Mouse (Mus musculus) lung, embryonic 15.5 days (tissue): Measurements from ENCODE around the gene Gpsm2. TPM values are rescaled to one million over a fixed set of nuclear protein-coding genes. Genes with fewer than 3 reads are reported as not detected.
"Not testable (repeated sequence)": the region's sequence is repeated elsewhere in the genome, so short reads cannot be mapped to it uniquely, and the experiment has no call there.

Experiments used
- ATAC-seq: fragments of 200-750 bp; cut with Nextera tagmentation; 2 replicates; pipeline ENCODE4 v1.8.0; 2017; ENCODE audit warnings: moderate number of reproducible peaks, borderline replicate concordance; ENCODE audit not compliant: low FRiP score, low TSS enrichment; ENCODE audit errors: extremely low read depth
- H3K27ac ChIP-seq: fragments of 300-500 bp; sonication (generic); 2 replicates; pipeline ENCODE4 v1.5.1; 2015; ENCODE audit warnings: moderate library complexity, mild to moderate bottlenecking, inconsistent platforms
- H3K27me3 ChIP-seq: fragments of 300-500 bp; sonication (generic); 2 replicates; pipeline ENCODE4 v1.6.1; 2015; ENCODE audit warnings: inconsistent platforms
- H3K36me3 ChIP-seq: fragments of 300-500 bp; sonication (generic); 2 replicates; pipeline ENCODE4 v1.6.1; 2015; ENCODE audit warnings: inconsistent platforms
- H3K4me1 ChIP-seq: fragments of 300-500 bp; sonication (generic); 2 replicates; pipeline ENCODE4 v1.6.1; 2015; ENCODE audit warnings: inconsistent platforms
- H3K4me2 ChIP-seq: fragments of 300-500 bp; sonication (generic); 2 replicates; pipeline ENCODE4 v1.6.1; 2015; ENCODE audit warnings: inconsistent platforms, mild to moderate bottlenecking, moderate library complexity
- H3K4me3 ChIP-seq: fragments of 300-500 bp; sonication (generic); 2 replicates; pipeline ENCODE4 v1.5.1; 2015; ENCODE audit warnings: mild to moderate bottlenecking, inconsistent platforms
- H3K9ac ChIP-seq: fragments of 300-500 bp; sonication (generic); 2 replicates; pipeline ENCODE4 v1.6.1; 2015; ENCODE audit warnings: inconsistent platforms
- H3K9me3 ChIP-seq: fragments of 300-500 bp; sonication (generic); 2 replicates; pipeline ENCODE4 v1.6.1; 2016; ENCODE audit warnings: inconsistent platforms
- WGBS: fragments of 180-500 bp; shearing (Covaris S2); methylation state at CpG from one replicate; pipeline ENCODE4 v1.1.7; 2015; 5-methylcytosine and 5-hydroxymethylcytosine counted together
- polyA plus RNA-seq: library from polyadenylated mRNA; unstranded; fragments of >200 nt; fragmentation: Nextera tagmentation; extraction: Ambion mirVana; gene quantifications from 2 replicates; pipeline ENCODE4 v1.2.1, GENCODE M21; 2015

Gene Gpsm2
- polyA plus RNA-seq, 1 experiment from 2014 or later: 50.3 TPM

DNA sequence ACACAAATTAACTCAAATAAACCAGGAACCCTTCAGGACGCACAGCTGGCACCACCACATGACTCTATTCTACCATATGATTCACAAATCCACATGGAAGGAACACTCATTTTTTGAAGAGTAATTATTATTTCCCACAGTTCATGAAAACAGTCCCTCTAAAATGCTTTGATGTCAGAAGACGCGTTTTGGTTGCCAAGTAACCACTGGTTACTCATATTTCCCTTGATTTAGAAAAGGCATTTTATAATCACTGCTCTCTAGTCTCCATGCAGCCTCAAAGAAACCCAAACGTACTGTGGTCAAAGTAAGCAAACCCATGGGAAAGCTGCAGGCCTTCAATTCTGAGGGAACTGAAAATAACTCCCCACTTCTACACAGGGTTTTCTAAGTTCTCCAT, 32.1 kb downstream of the Gpsm2 start:
- WGBS: 56% methylated on average over 4 of the region's 4 CpGs
- Histone ChIP-seq H3K9ac (no peak overlapping the region), H3K4me3 (no peak overlapping the region), H3K9me3 (no peaks in the 10 kb centered on the region), H3K36me3 (peaks cover 40% of the 10 kb centered on the region), H3K27ac (no peak overlapping the region), H3K4me2 (no peak overlapping the region), H3K27me3 (no peaks in the 10 kb centered on the region), H3K4me1 (no peaks in the 10 kb centered on the region)
- no peak for ATAC-seq

- H3K27ac ChIP-seq: 0 out of 2 replicates have a peak overlapping the region, but pooled peaks have one; percentile 12
- no peaks in the 10 kb centered on the region for H3K27me3 ChIP-seq
- 65% methylated on average over 8 of the region's 8 CpGs for WGBS
- no peak for ATAC-seq
- H3K4me1 ChIP-seq: no peaks in the 10 kb centered on the region
- peaks cover 38% of the 10 kb centered on the region for H3K36me3 ChIP-seq
- H3K9me3 ChIP-seq: no peaks in the 10 kb centered on the region
- H3K9ac ChIP-seq: no peak overlapping the region
- H3K4me3 ChIP-seq: no peak overlapping the region
- H3K4me2 ChIP-seq: no peak overlapping the region
Observed at GRCm38 (mm10) chr3:108689446-108689845, 32.7 kb downstream of the Gpsm2 start.

GRCm38 (mm10) chr3:108689015-108689441, 33.1 kb downstream of the Gpsm2 start:
- Histone ChIP-seq H3K27ac (no peak overlapping the region), H3K4me3 (no peak overlapping the region), H3K4me1 (no peaks in the 10 kb centered on the region), H3K4me2 (no peak overlapping the region), H3K9ac (no peak overlapping the region), H3K9me3 (no peaks in the 10 kb centered on the region), H3K36me3 (peaks cover 39% of the 10 kb centered on the region), H3K27me3 (no peaks in the 10 kb centered on the region)
- 77% methylated on average over 6 of the region's 6 CpGs for WGBS
- ATAC-seq: no peak

- ATAC-seq: no peak
- Histone ChIP-seq H3K4me3 (no peak overlapping the region), H3K4me1 (no peaks in the 10 kb centered on the region), H3K4me2 (no peak overlapping the region), H3K9ac (no peak overlapping the region), H3K27me3 (no peaks in the 10 kb centered on the region), H3K27ac (no peak overlapping the region), H3K9me3 (no peaks in the 10 kb centered on the region), H3K36me3 (peaks cover 62% of the 10 kb centered on the region)
- WGBS: 93% methylated on average over 7 of the region's 7 CpGs
Observed at GRCm38 (mm10) chr3:108685701-108686100, 36.4 kb downstream of the Gpsm2 start.

GRCm38 (mm10) chr3:108683597-108683996, 38.5 kb downstream of the Gpsm2 start:
- not testable (repeated sequence) for H3K4me2 ChIP-seq, ATAC-seq, H3K27me3 ChIP-seq, H3K9ac ChIP-seq, H3K9me3 ChIP-seq, H3K27ac ChIP-seq, H3K4me1 ChIP-seq, H3K4me3 ChIP-seq
- peaks cover 78% of the 10 kb centered on the region for H3K36me3 ChIP-seq
- 77% methylated on average over 5 of the region's 5 CpGs for WGBS

- H3K9me3 ChIP-seq: no peaks in the 10 kb centered on the region
- 77% methylated on average over 4 of the region's 4 CpGs for WGBS
- H3K36me3 ChIP-seq: peaks cover 83% of the 10 kb centered on the region
- no peaks in the 10 kb centered on the region for H3K4me1 ChIP-seq
- H3K4me3 ChIP-seq: no peak overlapping the region
- H3K27me3 ChIP-seq: no peaks in the 10 kb centered on the region
- no peak overlapping the region for H3K9ac ChIP-seq
- no peak overlapping the region for H3K27ac ChIP-seq
- no peak for ATAC-seq
- no peak overlapping the region for H3K4me2 ChIP-seq
Observed at GRCm38 (mm10) chr3:108681004-108681403, 41.1 kb downstream of the Gpsm2 start.

- H3K9ac ChIP-seq: no peak overlapping the region
- H3K4me1 ChIP-seq: no peaks in the 10 kb centered on the region
- 69% methylated on average over 4 of the region's 4 CpGs for WGBS
- no peaks in the 10 kb centered on the region for H3K27me3 ChIP-seq
- H3K4me3 ChIP-seq: no peak overlapping the region
- no peak for ATAC-seq
- H3K4me2 ChIP-seq: no peak overlapping the region
- H3K9me3 ChIP-seq: no peaks in the 10 kb centered on the region
- H3K36me3 ChIP-seq: peaks cover 86% of the 10 kb centered on the region
- H3K27ac ChIP-seq: no peak overlapping the region
Observed at GRCm38 (mm10) chr3:108676616-108677015, 45.5 kb downstream of the Gpsm2 start.

GRCm38 (mm10) chr3:108660941-108661340, 61.2 kb downstream of the Gpsm2 start:
- Histone ChIP-seq H3K4me2 (no peak overlapping the region), H3K36me3 (peaks cover 37% of the 10 kb centered on the region), H3K27me3 (no peaks in the 10 kb centered on the region), H3K9me3 (no peaks in the 10 kb centered on the region), H3K9ac (no peak overlapping the region), H3K4me3 (no peak overlapping the region), H3K27ac (no peak overlapping the region), H3K4me1 (no peaks in the 10 kb centered on the region)
- no peak for ATAC-seq
- 74% methylated on average over 1 of the region's 1 CpGs for WGBS

DNA sequence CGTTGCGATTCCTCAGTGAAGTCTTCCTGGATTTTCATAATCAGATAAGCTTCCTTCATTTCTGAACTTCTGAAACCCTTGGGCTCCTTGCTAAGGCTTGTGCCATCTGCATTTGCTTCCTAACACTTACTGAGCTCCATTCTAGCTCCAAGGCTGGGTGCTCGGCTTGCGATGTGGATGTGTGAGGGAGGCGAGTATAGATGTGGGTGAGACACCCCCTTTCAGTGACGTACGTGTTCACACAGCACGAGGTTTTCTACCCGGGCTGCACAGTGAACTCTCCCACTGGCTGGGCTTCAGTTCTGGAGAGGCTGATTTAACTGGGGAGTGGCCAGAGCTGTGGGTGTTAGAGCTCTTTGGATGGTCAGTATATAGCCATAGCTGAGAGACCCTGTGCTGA, 63.5 kb downstream of the Gpsm2 start:
- Histone ChIP-seq H3K9me3 (no peaks in the 10 kb centered on the region), H3K27me3 (no peaks in the 10 kb centered on the region), H3K9ac (no peak overlapping the region), H3K4me2 (no peak overlapping the region), H3K4me3 (no peak overlapping the region), H3K36me3 (peaks cover 22% of the 10 kb centered on the region), H3K4me1 (peaks cover 10% of the 10 kb centered on the region), H3K27ac (no peak overlapping the region)
- 90% methylated on average over 9 of the region's 9 CpGs for WGBS
- no peak for ATAC-seq

DNA sequence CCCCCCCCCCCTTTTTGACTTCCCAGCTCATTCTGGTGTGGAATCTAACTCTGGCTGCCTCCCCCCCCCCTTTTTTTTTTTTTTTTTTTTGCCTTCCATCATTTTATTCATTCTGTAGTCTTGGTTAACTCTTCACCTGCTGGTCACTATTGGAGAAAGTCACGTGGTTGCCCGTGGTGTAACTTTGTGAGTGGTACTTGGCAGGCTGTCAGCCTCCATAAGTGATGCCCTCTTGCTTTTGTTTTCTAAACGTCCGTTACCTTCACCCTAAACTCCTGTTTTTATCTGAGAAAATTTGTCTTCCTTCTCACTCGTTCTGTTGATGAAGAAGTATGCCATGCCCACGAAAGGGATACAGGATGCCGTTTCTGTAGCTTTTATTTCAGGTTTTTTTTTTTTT, 66.6 kb downstream of the Gpsm2 start:
- Histone ChIP-seq H3K4me2 (peak overlapping the region; percentile 69; the same call in 1 of the 2 replicates), H3K9ac (no peak overlapping the region), H3K27ac (no peak overlapping the region), H3K4me3 (no peak overlapping the region), H3K9me3 (no peaks in the 10 kb centered on the region), H3K4me1 (peaks cover 16% of the 10 kb centered on the region), H3K27me3 (no peaks in the 10 kb centered on the region), H3K36me3 (no peaks in the 10 kb centered on the region)
- 82% methylated on average over 7 of the region's 7 CpGs for WGBS
- no peak for ATAC-seq

DNA sequence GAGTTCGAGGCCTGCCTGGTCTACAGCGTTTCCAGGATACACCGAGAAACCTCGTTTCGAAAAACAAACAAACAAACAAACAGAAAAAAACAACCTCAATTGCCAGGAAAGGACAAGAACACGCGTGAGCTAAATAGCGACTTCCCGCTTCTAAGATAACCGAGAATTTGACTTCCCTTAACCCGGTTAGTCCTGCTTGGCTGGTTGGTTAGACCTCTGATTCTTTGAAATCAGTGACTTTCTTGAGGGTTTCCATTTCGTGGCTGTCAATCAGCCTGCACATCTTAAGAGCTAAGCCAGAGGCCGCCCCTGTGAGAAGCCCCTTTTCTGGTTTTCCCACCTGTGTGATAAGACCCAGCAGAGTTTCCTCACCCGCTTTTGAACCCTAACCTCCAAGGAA, 67.5 kb downstream of the Gpsm2 start:
- Histone ChIP-seq H3K27me3 (no peaks in the 10 kb centered on the region), H3K4me1 (peaks cover 16% of the 10 kb centered on the region), H3K9ac (peak overlapping the region; percentile 89), H3K36me3 (no peaks in the 10 kb centered on the region), H3K9me3 (no peaks in the 10 kb centered on the region), H3K4me3 (peak overlapping the region; percentile 97), H3K27ac (peak overlapping the region; percentile 86), H3K4me2 (peak overlapping the region; percentile 69)
- 11% methylated on average over 14 of the region's 14 CpGs for WGBS
- ATAC-seq: no peak

GRCm38 (mm10) chr3:108653710-108654379, 68.3 kb downstream of the Gpsm2 start, which contains the start of gene Clcc1:
TSS of gene Clcc1 (plus strand) at chr3:108653913.
- H3K9me3 ChIP-seq: no peaks in the 10 kb centered on the region
- H3K36me3 ChIP-seq: no peaks in the 10 kb centered on the region
- ATAC-seq: peak; percentile 98
- under 1% methylated on average over 57 of the region's 57 CpGs for WGBS
- peak within 1 kb of the TSS; percentile 97 for H3K4me3 ChIP-seq
- H3K27ac ChIP-seq: peak within 1 kb of the TSS; percentile 86
- peak within 1 kb of the TSS; percentile 69 for H3K4me2 ChIP-seq
- no peaks in the 10 kb centered on the region for H3K27me3 ChIP-seq
- peak within 1 kb of the TSS; percentile 89 for H3K9ac ChIP-seq
- peaks cover 16% of the 10 kb centered on the region for H3K4me1 ChIP-seq
